Mouse (Mus musculus) stomach, embryonic 16.5 days (tissue): ENCODE measurements around the gene Pgm5. TPM values are rescaled to one million over a fixed set of nuclear protein-coding genes. Genes with fewer than 3 reads are reported as not detected.
"Not testable (repeated sequence)": the region's sequence is repeated elsewhere in the genome, so short reads cannot be mapped to it uniquely, and the experiment has no call there.

Source experiments
- ATAC-seq: fragments of 200-750 bp; cut with Nextera tagmentation; 2 replicates; pipeline ENCODE4 v1.8.0; 2017; ENCODE audit warnings: moderate number of reproducible peaks, moderate TSS enrichment; ENCODE audit not compliant: insufficient read depth, low FRiP score
- H3K27ac ChIP-seq: fragments of 300-500 bp; sonication (generic); 2 replicates; pipeline ENCODE4 v1.5.1; 2014; ENCODE audit warnings: low read length
- H3K27me3 ChIP-seq: fragments of 300-500 bp; sonication (generic); 2 replicates; pipeline ENCODE4 v1.6.1; 2014; ENCODE audit warnings: low read length, control low read depth, mixed read lengths; ENCODE audit not compliant: control insufficient read depth, insufficient read depth
- H3K36me3 ChIP-seq: fragments of 300-500 bp; sonication (generic); 2 replicates; pipeline ENCODE4 v1.6.1; 2014; ENCODE audit warnings: low read length; ENCODE audit not compliant: control insufficient read depth, insufficient read depth
- H3K4me1 ChIP-seq: fragments of 300-500 bp; sonication (generic); 2 replicates; pipeline ENCODE4 v1.6.1; 2014; ENCODE audit warnings: low read length, control low read depth, mixed read lengths; ENCODE audit not compliant: control insufficient read depth, insufficient read depth
- H3K4me2 ChIP-seq: fragments of 300-500 bp; sonication (generic); 2 replicates; pipeline ENCODE4 v1.6.1; 2014; ENCODE audit warnings: low read depth, low read length, mixed read lengths
- H3K4me3 ChIP-seq: fragments of 300-500 bp; sonication (generic); replicated peaks from 2 replicates; pipeline ENCODE4 v1.5.1; 2014; ENCODE audit warnings: mild to moderate bottlenecking, low read length
- H3K9ac ChIP-seq: fragments of 300-500 bp; sonication (generic); 2 replicates; pipeline ENCODE4 v1.6.1; 2014; ENCODE audit warnings: low read length
- H3K9me3 ChIP-seq: fragments of 300-500 bp; sonication (generic); replicated peaks from 2 replicates; pipeline ENCODE4 v1.6.1; 2016; ENCODE audit warnings: low read length, control low read depth; ENCODE audit not compliant: control insufficient read depth
- WGBS: fragments of 180-500 bp; shearing (Covaris S2); extraction: QIAGEN DNeasy Blood & Tissue Kit; methylation state at CpG from one replicate; pipeline ENCODE4 v1.1.7; 2014; 5-methylcytosine and 5-hydroxymethylcytosine counted together
- polyA plus RNA-seq: library from polyadenylated mRNA; unstranded; fragments of >200 nt; fragmentation: Nextera tagmentation; extraction: Ambion mirVana; gene quantifications from 2 replicates; pipeline ENCODE4 v1.2.1, GENCODE M21; 2015

Gene Pgm5
- polyA plus RNA-seq, 1 experiment from 2014 or later = 10.5 TPM

GRCm38 (mm10) chr19:24705395-24705794 lies 156.3 kb downstream of the Pgm5 start:
- H3K27ac ChIP-seq = peak overlapping the region; percentile 36; the same call in 1 of the 2 replicates
- no peak overlapping the region for H3K4me3 ChIP-seq
- 0 out of 2 replicates have a peak, but pooled peaks cover 3% of the 10 kb centered on the region for H3K36me3 ChIP-seq
- no peak for ATAC-seq
- WGBS = 75% methylated on average over 1 of the region's 1 CpGs
- H3K4me2 ChIP-seq = no peak overlapping the region
- H3K4me1 ChIP-seq = peaks cover 5% of the 10 kb centered on the region; the same call in 1 of the 2 replicates
- H3K27me3 ChIP-seq = no peaks in the 10 kb centered on the region
- no peak overlapping the region for H3K9ac ChIP-seq
- H3K9me3 ChIP-seq = no peaks in the 10 kb centered on the region

GRCm38 (mm10) chr19:24704326-24704725 lies 157.3 kb downstream of the Pgm5 start:
- WGBS = 66% methylated on average over 2 of the region's 2 CpGs
- Histone ChIP-seq H3K27ac (peak overlapping the region; percentile 36; the same call in 1 of the 2 replicates), H3K4me3 (no peak overlapping the region), H3K4me1 (peaks cover 5% of the 10 kb centered on the region; the same call in 1 of the 2 replicates), H3K9ac (no peak overlapping the region), H3K36me3 (0 out of 2 replicates have a peak, but pooled peaks cover 3% of the 10 kb centered on the region), H3K27me3 (no peaks in the 10 kb centered on the region), H3K9me3 (no peaks in the 10 kb centered on the region), H3K4me2 (no peak overlapping the region)
- ATAC-seq = no peak

- ATAC-seq = no peak
- Histone ChIP-seq H3K4me1 (peaks cover 9% of the 10 kb centered on the region), H3K9me3 (no peaks in the 10 kb centered on the region), H3K4me2 (no peak overlapping the region), H3K27ac (0 out of 2 replicates have a peak overlapping the region, but pooled peaks have one; percentile 23), H3K9ac (no peak overlapping the region), H3K4me3 (no peak overlapping the region), H3K36me3 (no peaks in the 10 kb centered on the region), H3K27me3 (no peaks in the 10 kb centered on the region)
- WGBS = 46% methylated on average over 8 of the region's 8 CpGs
These were observed 158.0 kb downstream of the Pgm5 start for GRCm38 (mm10) chr19:24703680-24704079.

- H3K27ac ChIP-seq, H3K9ac ChIP-seq, ATAC-seq, H3K4me3 ChIP-seq, H3K9me3 ChIP-seq, H3K4me1 ChIP-seq, H3K4me2 ChIP-seq, H3K36me3 ChIP-seq, H3K27me3 ChIP-seq: not testable (repeated sequence)
- 60% methylated on average over 1 of the region's 1 CpGs for WGBS
These were observed 158.5 kb downstream of the Pgm5 start for GRCm38 (mm10) chr19:24703168-24703567.

GRCm38 (mm10) chr19:24701716-24702115 lies 159.9 kb downstream of the Pgm5 start:
- H3K36me3 ChIP-seq = no peaks in the 10 kb centered on the region
- no peak for ATAC-seq
- peaks cover 9% of the 10 kb centered on the region for H3K4me1 ChIP-seq
- WGBS = 62% methylated on average over 8 of the region's 8 CpGs
- H3K4me2 ChIP-seq = no peak overlapping the region
- H3K4me3 ChIP-seq = no peak overlapping the region
- H3K9me3 ChIP-seq = no peaks in the 10 kb centered on the region
- H3K9ac ChIP-seq = no peak overlapping the region
- H3K27ac ChIP-seq = no peak overlapping the region
- H3K27me3 ChIP-seq = no peaks in the 10 kb centered on the region

- Histone ChIP-seq H3K27ac (no peak overlapping the region), H3K9me3 (no peaks in the 10 kb centered on the region), H3K4me2 (no peak overlapping the region), H3K4me3 (no peak overlapping the region), H3K36me3 (no peaks in the 10 kb centered on the region), H3K4me1 (peaks cover 9% of the 10 kb centered on the region), H3K9ac (no peak overlapping the region), H3K27me3 (no peaks in the 10 kb centered on the region)
- no peak for ATAC-seq
- 86% methylated on average over 5 of the region's 5 CpGs for WGBS
These were observed 161.0 kb downstream of the Pgm5 start for GRCm38 (mm10) chr19:24700664-24701063.

- no peak overlapping the region for H3K4me2 ChIP-seq
- H3K9ac ChIP-seq = no peak overlapping the region
- no peaks in the 10 kb centered on the region for H3K36me3 ChIP-seq
- no peaks in the 10 kb centered on the region for H3K27me3 ChIP-seq
- no peak overlapping the region for H3K27ac ChIP-seq
- peaks cover 9% of the 10 kb centered on the region for H3K4me1 ChIP-seq
- H3K9me3 ChIP-seq = no peaks in the 10 kb centered on the region
- ATAC-seq = no peak
- no peak overlapping the region for H3K4me3 ChIP-seq
These were observed 161.7 kb downstream of the Pgm5 start for GRCm38 (mm10) chr19:24699910-24700309.

GRCm38 (mm10) chr19:24699196-24699595 lies 162.5 kb downstream of the Pgm5 start:
- no peak overlapping the region for H3K4me2 ChIP-seq
- no peaks in the 10 kb centered on the region for H3K9me3 ChIP-seq
- H3K36me3 ChIP-seq = no peaks in the 10 kb centered on the region
- H3K4me1 ChIP-seq = peaks cover 9% of the 10 kb centered on the region
- 49% methylated on average over 3 of the region's 3 CpGs for WGBS
- H3K9ac ChIP-seq = no peak overlapping the region
- H3K27me3 ChIP-seq = no peaks in the 10 kb centered on the region
- no peak for ATAC-seq
- no peak overlapping the region for H3K27ac ChIP-seq
- no peak overlapping the region for H3K4me3 ChIP-seq

GRCm38 (mm10) chr19:24698651-24699050 lies 163.0 kb downstream of the Pgm5 start:
- WGBS = 43% methylated on average over 5 of the region's 5 CpGs
- no peak for ATAC-seq
- Histone ChIP-seq H3K4me1 (peaks cover 9% of the 10 kb centered on the region), H3K9ac (no peak overlapping the region), H3K4me2 (no peak overlapping the region), H3K4me3 (no peak overlapping the region), H3K36me3 (no peaks in the 10 kb centered on the region), H3K27me3 (no peaks in the 10 kb centered on the region), H3K9me3 (no peaks in the 10 kb centered on the region), H3K27ac (no peak overlapping the region; the same call in 1 of the 2 replicates)

- no peak overlapping the region for H3K27ac ChIP-seq
- H3K4me1 ChIP-seq = peaks cover 9% of the 10 kb centered on the region
- no peak for ATAC-seq
- no peak overlapping the region for H3K9ac ChIP-seq
- H3K36me3 ChIP-seq = no peaks in the 10 kb centered on the region
- H3K4me2 ChIP-seq = no peak overlapping the region
- no peaks in the 10 kb centered on the region for H3K27me3 ChIP-seq
- H3K4me3 ChIP-seq = no peak overlapping the region
- WGBS = 59% methylated on average over 1 of the region's 1 CpGs
- H3K9me3 ChIP-seq = no peaks in the 10 kb centered on the region
These were observed 163.7 kb downstream of the Pgm5 start for GRCm38 (mm10) chr19:24697946-24698345.
